Mouse (Mus musculus) liver, postnatal 0 days (tissue): ENCODE data around the gene Nr3c2.

ENCODE experiments used
- CTCF ChIP-seq: sonication (generic); IDR thresholded peaks from 2 replicates; pipeline ENCODE4 v1.5.1; 2016; ENCODE audit warnings: antibody characterized with exemption, low read depth
- EP300 ChIP-seq: IDR thresholded peaks from 2 replicates; pipeline ENCODE4 v1.6.1; 2016; ENCODE audit warnings: antibody characterized with exemption, low read depth, mild to moderate bottlenecking

- no peak for TF ChIP-seq CTCF
- no peak for TF ChIP-seq EP300
These were observed 393.4 kb downstream of the Nr3c2 start for GRCm38 (mm10) chr8:77292649-77293048.
